Mouse (Mus musculus) heart, postnatal 10 days (tissue): Measurements from ENCODE around the gene Fbln1. TPM values are rescaled to one million over a fixed set of nuclear protein-coding genes. Genes with fewer than 3 reads are reported as not detected.
A peak's percentile ranks its signal among the peaks of the same experiment; 100 is the strongest.

ENCODE experiments used
- DNase-seq, 2 experiments: peaks; one replicate each; pipeline ENCODE4 v3.0.0; 2021
- intact Hi-C: fragments of 180-260 bp; cut with DNase I; formaldehyde crosslinking; loops from one replicate; pipeline ENCODE4 v1.15.1; 2025
- total RNA-seq, 2 experiments: library from RNA; stranded (reverse); gene quantifications; 2 replicates each; pipeline ENCODE4 v1.2.3; 2021

Gene Fbln1
- total RNA-seq: 10 to 100 TPM; 76.2 to 79.6 TPM

DNA sequence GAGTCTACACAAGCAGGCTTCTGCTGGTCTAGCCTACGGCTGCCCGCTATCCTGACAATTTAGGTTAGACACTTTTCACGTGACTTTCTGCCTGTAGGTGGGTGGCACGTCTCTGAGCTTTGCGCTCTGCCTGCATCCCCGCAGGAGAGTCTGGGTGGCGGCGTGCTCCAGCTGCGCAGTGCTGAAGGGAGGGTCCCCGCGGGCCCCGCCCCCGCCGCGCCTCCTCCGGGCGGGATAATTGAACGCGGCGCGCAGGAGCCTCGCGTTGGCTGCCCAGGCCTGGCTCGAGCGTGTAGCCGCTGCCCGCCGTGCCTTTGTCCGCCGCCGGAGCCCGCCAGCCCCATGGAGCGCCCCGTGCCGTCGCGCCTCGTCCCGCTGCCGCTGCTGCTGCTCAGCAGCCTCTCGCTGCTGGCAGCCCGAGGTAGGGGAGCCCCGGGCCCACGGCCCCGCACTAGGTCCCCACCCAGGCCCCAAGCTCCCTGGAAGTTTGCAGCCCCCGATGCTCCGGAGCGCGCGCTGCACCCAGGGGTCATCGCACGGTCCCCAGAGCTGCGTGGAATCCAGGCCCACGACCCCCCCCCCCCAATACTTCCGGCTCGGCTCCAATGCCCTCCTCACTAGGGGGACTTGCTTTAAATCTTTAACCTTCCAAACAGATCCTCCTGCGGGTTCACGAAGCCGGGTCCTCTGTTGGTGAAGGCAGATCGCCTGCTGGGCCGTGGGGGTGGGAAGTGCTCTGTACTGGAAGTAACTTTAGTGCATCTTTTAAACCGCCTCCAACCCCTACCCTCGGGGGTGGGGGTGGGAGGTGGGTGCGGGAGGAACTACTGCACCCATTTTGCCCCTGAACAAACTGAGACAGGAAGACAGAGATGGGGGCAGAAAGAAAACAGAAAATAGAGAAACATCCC lies at the start of gene Fbln1:
Gene Fbln1 (plus strand): TSS at position 158 of the 911 bp plus-strand sequence.
- DNase-seq: peak; percentile 81

DNA sequence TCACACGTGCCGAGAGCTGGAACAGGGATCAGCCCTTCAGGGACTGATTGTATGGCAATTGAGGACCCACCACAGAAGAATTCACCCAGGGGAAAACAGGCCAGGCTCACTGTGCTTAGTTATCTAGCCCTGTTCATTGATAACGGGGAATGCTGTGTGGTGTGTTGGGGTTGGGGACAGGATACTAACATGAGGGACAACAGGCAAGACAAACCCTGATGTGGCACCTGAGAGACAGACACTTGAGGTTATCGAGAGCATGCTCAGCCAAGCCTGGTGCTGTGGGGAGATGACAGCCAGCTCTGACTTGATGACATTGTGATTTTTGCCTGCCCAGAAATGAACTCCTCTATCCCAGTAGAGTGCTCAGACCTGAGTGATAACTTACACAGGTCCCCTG lies 49.6 kb upstream of the Fbln1 start:
- DNase-seq: no peak
- intact Hi-C loops: loop anchor here (2.0 kb wide), 1 partner anchor 21 kb away; no protein-coding TSS in a partner anchor

More for the DNA sequence above, at the start of gene Fbln1:
- intact Hi-C loops: no loop called here

DNA sequence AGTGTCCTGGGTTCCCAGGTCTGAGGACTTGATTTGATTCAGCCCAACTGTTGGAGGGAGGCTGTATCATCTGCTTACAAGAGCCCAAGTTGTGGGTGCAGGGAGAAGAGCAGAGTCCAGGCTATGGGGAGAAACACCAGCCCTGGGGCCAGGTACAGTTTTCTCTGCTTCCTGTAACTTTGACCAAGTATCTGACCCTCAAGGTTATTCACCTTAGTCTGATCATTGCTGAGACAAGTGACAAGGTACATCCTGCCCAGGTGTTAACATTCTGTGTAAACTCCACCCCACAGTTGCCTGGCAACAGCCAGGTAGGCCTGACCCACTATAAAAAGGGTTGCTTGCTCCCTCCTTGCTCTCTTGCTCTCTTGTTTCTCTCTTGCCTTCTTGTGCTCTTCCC lies 44.3 kb upstream of the Fbln1 start:
- intact Hi-C loops: no loop called here
- no peak for DNase-seq

DNA sequence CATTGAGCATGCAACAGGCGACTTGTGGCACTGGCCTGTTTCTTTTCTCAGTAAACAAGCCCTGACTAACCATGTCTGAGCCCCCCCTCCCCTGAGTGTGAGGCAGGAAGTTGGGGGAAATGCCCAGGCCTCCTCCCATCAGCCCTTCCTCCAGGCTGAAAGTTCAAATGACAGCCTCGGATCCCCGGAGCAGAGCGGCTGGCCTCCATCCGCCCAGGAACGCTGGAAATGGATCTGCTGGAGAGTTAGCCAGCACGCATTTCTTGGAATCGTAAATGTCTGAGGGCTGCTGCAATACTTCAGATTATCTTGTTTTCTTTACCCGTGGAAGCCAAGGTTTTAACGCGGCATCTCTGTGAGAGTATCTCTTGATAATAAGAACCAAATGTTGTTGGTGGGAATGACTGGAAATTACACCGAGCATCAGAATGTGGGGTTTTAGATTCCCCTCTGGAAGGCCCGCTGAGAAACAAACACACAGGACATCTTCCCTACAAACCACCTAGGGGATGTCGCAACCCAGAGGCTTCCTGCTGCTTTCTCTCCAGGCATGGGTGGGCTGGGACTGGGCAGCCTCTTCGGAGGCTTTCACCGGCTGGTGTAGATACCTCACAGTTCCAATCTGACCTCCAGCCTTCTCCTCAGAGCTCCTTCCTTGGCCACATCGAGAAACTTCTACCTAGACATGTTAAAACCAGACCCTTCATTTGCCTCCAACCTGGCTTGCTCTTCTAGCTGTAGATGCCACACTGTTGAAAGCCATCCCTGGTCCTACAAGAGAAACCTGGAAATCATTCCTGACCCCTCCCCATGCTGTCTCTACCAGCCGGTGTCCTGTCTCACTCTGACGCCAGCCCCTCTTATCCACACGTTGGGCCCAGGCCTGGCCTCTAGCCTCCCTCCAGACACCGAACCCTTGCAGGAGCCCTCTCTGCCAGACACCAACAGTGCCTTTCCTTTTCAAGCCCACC lies 42.8 kb upstream of the Fbln1 start:
- peak; percentile 69 for DNase-seq
- intact Hi-C loops: no loop called here

DNA sequence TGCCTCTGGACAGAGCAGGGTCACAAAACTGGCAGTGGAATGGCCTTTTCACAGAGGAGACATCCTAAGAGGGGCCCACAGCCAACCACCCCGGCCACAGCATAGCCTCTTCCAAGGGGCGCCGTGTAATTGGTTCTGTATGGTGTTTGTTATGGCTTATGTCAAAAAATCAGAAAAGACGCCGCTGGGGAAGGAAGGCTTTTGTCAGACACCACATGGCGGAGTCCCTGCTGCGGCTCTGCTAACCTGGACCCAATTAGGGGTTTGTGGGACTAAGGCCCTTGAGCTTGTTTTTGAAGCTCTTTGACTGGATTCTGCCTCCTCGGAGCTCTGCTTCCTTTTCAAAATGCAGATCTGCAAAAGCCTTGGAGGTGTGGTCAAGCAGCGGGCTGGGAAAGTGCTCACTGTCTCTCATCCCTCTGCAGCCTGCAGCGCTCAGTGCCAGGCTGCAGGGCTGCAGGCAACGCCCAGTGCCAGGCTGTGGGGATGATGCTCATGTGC lies 39.3 kb upstream of the Fbln1 start:
- intact Hi-C loops: no loop called here

DNA sequence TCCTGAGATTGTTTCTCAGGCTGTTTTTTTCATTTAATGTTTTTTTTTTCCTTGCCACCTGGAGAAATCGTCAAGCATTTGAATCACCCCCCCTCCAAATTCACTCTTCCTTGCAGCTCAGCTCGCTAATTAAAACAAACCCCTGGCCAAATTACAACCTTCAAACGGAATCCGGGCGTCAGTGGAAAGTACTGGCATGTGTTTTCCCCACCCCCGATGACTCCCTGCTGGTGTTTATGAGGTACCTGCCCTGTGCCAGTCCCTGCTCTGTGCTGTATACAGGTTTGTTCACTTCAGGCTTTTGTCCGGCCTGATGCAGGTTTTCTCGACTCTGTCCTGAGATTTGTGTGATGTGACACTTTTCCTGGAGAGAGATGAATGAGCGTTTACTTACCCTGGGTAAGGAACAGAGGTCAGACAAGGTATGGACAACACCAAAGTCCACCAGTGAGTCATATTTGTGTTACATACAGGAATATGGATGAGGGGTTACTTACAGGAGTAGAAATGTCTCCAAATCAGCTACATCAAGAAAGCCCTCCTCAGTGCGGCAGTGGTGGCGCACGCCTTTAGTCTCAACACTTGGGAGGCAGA lies 38.6 kb upstream of the Fbln1 start:
- no peak for DNase-seq
- intact Hi-C loops: no loop called here

More for the DNA sequence above, 39.3 kb upstream of the Fbln1 start:
- DNase-seq: no peak

DNA sequence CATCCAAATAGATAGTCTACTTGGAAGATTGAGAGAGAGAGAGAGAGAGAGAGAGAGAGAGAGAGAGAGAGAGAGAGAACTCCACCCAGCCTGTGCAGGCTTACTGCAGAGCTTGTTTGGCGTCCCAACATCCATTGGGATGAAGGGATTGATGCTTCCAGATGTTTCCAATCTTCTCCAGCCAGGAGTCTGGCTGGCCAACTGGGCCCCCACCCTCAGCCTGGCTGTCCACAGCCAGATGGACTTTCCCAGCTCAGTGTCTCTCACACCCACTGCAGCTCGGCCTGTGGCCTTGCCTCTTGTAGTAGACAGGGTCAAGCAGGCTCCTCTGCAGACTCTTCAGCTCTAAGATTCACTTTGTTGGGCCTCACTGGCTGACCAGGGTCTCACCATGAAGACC lies 33.7 kb upstream of the Fbln1 start:
- peak; percentile 67 to 72 for DNase-seq
- intact Hi-C loops: no loop called here

DNA sequence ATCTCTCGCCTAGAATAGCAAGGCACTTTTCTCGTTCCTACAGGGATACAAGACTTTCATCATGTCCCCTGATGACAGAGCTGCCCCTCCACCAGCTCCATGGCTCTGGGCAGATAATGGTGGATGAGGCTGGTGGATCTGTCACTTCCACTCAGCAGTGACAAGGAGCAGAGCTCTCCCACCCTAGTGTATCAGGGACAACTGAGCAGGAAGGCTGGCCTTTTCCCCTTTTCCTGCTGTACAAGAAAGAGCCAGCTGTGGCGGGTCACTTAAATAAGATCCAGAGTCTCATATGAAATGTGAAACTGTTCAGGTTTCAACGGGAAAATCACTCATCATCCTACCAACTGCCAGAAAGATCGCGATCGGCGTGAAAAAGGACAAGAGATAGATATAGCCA lies 32.3 kb upstream of the Fbln1 start:
- no peak for DNase-seq
- intact Hi-C loops: no loop called here

DNA sequence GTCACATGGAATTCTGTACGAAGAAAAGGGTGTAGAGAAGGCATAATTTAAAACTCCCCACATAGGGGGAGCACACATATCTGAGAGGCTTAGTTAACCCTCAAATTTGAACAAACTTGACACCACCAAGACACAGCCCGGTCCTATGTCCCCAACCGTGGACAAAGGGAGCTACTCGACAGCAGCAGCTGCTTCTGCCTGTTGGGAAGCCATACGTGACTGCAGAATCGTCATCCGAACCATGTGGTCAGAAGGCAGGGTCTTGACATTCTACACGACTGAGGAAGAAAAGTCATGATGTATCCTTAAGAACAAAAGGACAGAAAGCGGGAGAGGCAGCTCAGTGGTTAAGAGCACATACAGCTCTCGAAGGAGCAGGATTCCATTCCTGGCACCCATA lies 31.7 kb upstream of the Fbln1 start:
- intact Hi-C loops: no loop called here

DNA sequence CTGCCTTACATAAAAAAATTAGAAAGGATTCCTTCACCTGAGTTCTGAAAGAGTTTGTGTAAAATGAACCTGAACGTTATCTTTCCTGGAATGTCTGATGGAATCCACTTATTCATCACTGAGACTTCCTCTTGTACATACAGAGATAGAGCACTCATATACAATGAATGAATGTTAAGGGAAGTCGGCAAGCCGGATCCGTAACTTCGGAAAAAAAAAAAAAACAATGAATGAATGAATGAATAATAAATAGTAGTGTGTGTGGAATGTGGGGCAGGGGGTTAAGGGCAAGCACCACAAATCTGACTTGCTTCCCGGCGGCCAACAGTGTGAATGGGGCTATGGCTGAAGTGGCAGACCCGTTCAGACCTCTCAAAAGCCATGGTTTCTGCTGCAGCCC lies 28.2 kb upstream of the Fbln1 start:
- DNase-seq: peak in 1 of 2 experiments; percentile 58
- intact Hi-C loops: loop anchor here (2.0 kb wide), 1 partner anchor 21 kb away; no protein-coding TSS in a partner anchor

More for the DNA sequence above, 31.7 kb upstream of the Fbln1 start:
- no peak for DNase-seq

DNA sequence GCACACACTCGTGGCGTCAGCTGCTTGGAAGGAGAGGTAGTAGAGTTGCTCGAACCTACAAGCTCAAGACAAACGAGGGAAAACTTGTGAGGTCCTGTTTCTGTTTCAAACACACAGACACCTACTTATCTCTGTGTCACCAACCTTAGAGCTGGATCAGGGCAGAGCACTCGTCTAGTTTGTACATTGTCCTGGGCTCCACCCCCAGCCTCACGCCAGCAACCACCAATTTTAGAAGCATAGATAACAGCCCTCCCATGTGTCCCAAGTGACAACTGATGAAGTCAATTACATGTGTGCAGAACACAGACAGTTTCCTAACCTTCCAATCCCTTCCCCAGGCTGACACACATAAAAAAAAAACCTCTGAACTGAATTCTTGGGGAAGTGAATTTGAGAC lies 27.6 kb upstream of the Fbln1 start:
- DNase-seq: peak; percentile 51 to 66
- intact Hi-C loops: no loop called here

DNA sequence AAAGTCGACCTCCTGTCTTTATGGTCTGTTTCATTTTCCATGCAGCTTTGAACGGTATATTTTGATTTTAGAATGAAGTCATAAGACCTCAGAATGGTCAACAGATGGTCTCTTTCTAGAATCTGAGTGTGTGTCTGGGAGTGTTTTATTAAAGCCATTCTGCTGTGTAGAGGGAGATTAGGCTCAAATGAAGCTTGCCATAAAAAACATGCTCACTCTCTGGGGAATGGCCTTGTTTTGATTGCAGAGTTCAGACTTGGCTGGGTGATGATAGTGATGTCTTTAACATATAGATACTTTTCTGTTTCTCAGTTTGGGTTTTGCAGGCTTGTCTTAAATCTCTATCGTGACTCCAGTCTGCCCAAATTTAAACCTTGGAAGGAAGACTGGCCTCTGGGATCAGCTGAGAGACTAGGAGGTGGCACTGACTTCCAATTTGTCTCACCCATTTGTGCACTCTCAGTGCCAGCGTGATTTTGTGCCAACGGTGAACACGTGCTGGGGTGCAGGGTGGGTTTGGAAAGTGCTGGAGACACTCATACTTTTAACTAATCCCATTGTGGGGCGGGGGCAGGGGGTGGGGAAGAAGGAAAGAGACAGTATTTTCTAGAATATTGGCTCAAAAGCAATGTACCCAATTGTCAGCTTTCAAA lies 26.1 kb upstream of the Fbln1 start:
- peak; percentile 58 to 61 for DNase-seq
- intact Hi-C loops: no loop called here

DNA sequence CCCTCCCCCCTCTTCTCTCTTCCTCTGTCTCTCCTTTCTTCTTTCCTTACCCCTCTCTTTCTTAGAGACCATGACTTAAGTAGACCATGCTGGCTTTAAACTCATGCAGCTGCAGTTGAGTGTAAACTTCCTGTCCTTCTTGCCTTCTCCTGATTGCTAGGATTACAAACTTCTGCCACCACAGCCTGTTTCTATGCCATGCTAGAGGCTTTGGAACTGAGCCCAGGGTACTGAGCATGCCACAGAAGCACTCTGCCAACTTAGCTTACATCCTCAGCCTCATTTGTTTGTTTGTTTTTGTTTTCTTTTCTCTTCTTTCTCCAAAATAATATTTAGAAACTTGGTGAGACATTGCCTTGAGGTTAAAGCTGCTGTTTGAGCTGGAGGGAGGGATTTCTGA lies 25.4 kb upstream of the Fbln1 start:
- intact Hi-C loops: no loop called here
- no peak for DNase-seq

DNA sequence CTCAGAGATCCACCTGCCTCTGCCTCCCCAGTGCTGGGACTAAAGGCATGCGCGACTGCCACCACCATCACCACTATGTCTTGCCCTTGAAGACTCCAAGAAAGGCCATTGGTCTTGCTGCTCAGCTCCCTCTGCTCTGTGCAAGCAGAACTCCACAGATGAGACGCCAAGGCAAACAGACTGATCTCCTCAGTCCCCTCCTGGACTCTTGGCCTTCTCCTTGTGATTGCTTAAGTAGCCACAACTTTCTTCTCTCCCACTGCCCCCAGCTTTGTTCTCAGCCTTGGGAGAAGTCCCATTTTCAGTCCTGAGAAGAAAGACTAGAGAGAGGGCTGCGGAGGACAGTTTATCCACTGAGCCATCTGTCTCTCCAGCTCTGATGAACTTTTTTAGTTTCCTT lies 23.7 kb upstream of the Fbln1 start:
- intact Hi-C loops: no loop called here
- no peak for DNase-seq

DNA sequence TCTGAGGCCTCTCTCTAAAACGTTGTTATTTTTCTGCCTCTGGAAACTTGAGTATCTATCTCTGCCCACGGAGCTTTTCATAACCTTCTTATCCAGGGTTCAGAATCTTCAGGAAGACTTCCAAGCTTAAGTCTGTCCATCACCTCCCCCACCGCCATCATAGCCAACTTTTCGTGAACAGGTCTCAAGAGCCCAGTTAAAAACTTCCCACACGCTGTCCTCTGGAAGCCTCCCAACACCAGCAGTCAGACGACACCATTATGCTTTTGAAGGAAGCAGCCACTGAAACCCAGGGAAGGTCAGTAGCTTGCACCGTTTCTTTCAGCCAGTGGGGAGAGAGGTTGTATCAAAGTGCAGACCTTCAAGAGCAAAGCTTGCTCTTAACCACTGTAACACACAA lies 18.8 kb upstream of the Fbln1 start:
- intact Hi-C loops: no loop called here
- peak; percentile 55 to 66 for DNase-seq

DNA sequence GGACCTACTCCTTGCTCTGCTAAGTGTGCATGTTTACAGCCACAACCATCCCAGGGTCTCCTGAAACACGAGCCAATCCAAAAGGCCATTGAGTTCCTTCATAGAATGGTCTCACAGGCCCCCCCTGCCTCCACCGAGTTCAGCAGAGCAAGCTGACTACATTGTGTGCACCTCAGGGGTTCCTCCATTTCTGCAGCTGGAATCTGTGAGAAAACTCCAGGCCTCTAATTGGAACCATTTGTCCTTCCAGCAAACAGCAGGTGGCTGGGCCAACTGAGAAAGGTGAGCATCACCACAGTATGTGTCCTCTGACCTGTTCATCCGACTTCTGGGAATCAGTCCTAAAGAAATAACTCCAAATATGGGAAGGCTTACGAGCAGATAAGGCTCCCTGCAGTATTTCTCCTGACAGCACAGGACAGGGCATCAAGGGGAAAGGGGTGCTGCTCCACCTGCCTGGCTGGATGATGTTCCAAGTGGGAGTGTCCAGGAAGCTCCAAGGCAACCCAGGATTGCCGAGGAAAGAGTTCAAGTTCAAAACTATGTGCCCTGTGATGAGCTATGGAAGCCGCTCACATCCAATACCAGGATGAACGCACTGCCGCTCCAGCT lies 17.5 kb upstream of the Fbln1 start:
- no peak for DNase-seq
- intact Hi-C loops: no loop called here

DNA sequence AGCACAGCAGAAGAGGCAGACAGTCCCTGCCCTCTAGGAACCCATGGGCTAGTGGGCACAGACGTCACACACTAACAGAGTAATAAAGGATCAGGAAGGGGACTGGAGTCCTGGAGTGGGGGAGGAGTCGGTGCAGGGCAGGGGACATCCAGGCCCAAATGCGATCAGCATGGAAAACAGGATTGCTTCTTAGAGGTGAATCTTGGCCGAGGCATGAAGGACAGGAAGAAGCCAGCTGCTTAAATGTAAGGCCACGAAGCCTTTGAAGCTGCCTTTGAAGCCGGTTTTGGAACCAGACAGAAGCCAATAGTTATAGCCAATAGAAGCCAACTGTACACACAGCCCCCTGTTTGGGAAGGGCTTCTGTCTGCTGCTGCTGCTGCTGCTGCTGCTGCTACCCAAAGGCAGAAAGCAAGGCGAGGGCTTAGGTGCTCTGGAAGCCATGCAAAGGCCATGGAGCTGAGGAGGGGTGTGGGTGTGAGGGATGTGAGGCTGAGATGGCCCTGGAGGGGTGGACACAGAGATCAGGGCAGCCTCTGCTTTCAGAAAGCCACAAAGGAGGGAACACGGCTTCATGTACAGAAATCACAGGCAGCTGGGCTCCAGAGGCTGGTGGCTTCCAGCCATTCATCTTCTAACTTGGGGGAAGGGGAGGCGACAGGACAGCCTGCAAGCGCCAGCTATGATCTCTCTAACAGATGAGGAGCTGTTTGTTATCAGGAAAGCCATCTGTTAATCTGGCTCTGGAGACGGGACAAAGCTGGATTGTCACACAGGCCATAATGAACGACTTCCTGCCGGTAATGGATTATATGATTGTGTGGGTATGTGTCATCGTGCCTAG lies 5.1 kb upstream of the Fbln1 start:
- DNase-seq: peak in 1 of 2 experiments; percentile 38

DNA sequence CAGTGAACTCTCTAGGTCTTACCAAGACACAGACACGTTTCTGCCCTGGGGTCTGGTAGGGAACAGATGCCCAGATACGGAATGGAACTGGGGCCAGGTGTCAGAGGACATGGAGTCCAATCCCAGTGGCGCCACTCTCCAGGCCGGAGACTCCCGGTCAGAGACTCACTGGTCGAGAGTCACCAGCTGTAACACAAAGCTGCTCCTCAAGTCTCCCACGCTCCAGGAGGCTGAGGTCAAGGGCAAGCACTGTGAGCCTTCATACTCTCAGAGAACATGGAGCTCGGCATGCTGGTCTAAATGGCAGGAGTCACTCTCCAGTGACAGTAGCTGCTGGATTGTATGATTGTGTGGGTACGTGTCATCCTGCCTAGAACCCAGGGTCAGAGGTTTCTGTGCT lies 3.5 kb upstream of the Fbln1 start:
- intact Hi-C loops: no loop called here
- DNase-seq: no peak

More for the DNA sequence above, 5.1 kb upstream of the Fbln1 start:
- intact Hi-C loops: no loop called here

DNA sequence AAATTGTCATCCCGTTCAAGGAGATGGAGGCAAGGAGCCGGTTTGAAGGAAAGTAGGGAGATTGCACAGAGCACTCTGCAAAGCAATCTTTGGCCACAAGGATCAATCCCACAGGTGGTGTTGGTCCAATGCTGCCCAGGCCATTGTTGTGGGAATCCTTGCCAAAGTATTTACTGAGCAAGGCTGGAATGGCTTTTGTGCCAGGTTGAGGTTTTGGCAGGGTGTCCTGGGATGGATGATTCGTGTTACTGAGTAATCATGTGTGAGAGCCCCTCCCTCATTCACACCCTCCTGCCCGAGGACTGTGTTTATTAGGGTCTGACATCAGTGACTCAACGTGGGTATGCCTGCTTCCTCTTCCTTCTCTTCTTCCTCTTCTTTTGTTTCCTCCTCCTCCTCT lies 3.0 kb upstream of the Fbln1 start:
- DNase-seq: no peak
- intact Hi-C loops: no loop called here
